Mouse (Mus musculus) left cerebral cortex, postnatal 36 days (tissue): Measurements from ENCODE around the gene Zbtb40. TPM values are rescaled to one million over a fixed set of nuclear protein-coding genes. Genes with fewer than 3 reads are reported as not detected.

Experiments
- DNase-seq, 2 experiments: peaks; one replicate each; pipeline ENCODE4 v3.0.0; 2021 to 2022; ENCODE audit warnings: low spot score in 2 of 2, mixed read lengths in 1 of 2
- intact Hi-C: fragments of 180-260 bp; cut with DNase I; formaldehyde crosslinking; loops from one replicate; pipeline ENCODE4 v1.15.1; 2025
- total RNA-seq, 2 experiments: library from RNA; stranded (reverse); gene quantifications; 2 replicates each; pipeline ENCODE4 v1.2.3; 2021

Zbtb40 gene
- total RNA-seq, 2 experiments from 2014 or later = 7.9 to 18.6 TPM

GRCm38 (mm10) chr4:137039441-137039840 lies 9.2 kb downstream of the Zbtb40 start:
- DNase-seq = no peak
- intact Hi-C loops = no loop called here

GRCm38 (mm10) chr4:137038501-137038900 lies 10.1 kb downstream of the Zbtb40 start:
- DNase-seq = no peak
- intact Hi-C loops = no loop called here

- intact Hi-C loops = no loop called here
- no peak for DNase-seq
These were observed 10.5 kb downstream of the Zbtb40 start for GRCm38 (mm10) chr4:137038096-137038495.

- no peak for DNase-seq
- intact Hi-C loops = no loop called here
These were observed 15.3 kb downstream of the Zbtb40 start for GRCm38 (mm10) chr4:137033115-137033887.

GRCm38 (mm10) chr4:137032456-137032855 lies 16.1 kb downstream of the Zbtb40 start:
- DNase-seq = no peak
- intact Hi-C loops = no loop called here

- no peak for DNase-seq
- intact Hi-C loops = no loop called here
These were observed 17.3 kb downstream of the Zbtb40 start for GRCm38 (mm10) chr4:137031319-137031718.

- no peak for DNase-seq
- intact Hi-C loops = no loop called here
These were observed 19.3 kb downstream of the Zbtb40 start for GRCm38 (mm10) chr4:137029348-137029747.

- DNase-seq = no peak
- intact Hi-C loops = no loop called here
These were observed 21.6 kb downstream of the Zbtb40 start for GRCm38 (mm10) chr4:137027051-137027450.

GRCm38 (mm10) chr4:137025570-137025969 lies 23.0 kb downstream of the Zbtb40 start:
- intact Hi-C loops = no loop called here
- no peak for DNase-seq

GRCm38 (mm10) chr4:137025133-137025532 lies 23.5 kb downstream of the Zbtb40 start:
- intact Hi-C loops = no loop called here
- DNase-seq = no peak

- no peak for DNase-seq
- intact Hi-C loops = no loop called here
These were observed 28.5 kb downstream of the Zbtb40 start for GRCm38 (mm10) chr4:137020065-137020464.

GRCm38 (mm10) chr4:137015934-137016333 lies 32.7 kb downstream of the Zbtb40 start:
- intact Hi-C loops = no loop called here
- DNase-seq = no peak

- intact Hi-C loops = no loop called here
- DNase-seq = no peak
These were observed 33.1 kb downstream of the Zbtb40 start for GRCm38 (mm10) chr4:137015476-137015856.

GRCm38 (mm10) chr4:137014654-137015475 lies 33.7 kb downstream of the Zbtb40 start:
- DNase-seq = no peak
- intact Hi-C loops = no loop called here

GRCm38 (mm10) chr4:137014124-137014523 lies 34.5 kb downstream of the Zbtb40 start:
- DNase-seq = no peak
- intact Hi-C loops = no loop called here

GRCm38 (mm10) chr4:137006966-137007365 lies 41.6 kb downstream of the Zbtb40 start:
- intact Hi-C loops = no loop called here
- no peak for DNase-seq

- intact Hi-C loops = no loop called here
- DNase-seq = no peak
These were observed 46.8 kb downstream of the Zbtb40 start for GRCm38 (mm10) chr4:137001825-137002224.

GRCm38 (mm10) chr4:137001020-137001419 lies 47.6 kb downstream of the Zbtb40 start:
- DNase-seq = no peak
- intact Hi-C loops = no loop called here

GRCm38 (mm10) chr4:136998371-136998770 lies 50.2 kb downstream of the Zbtb40 start:
- no peak for DNase-seq
- intact Hi-C loops = loop anchor here (5.0 kb wide), 1 partner anchor 49 kb away; the partner anchor contains the start of gene Zbtb40

GRCm38 (mm10) chr4:136997723-136998345 lies 50.8 kb downstream of the Zbtb40 start:
- DNase-seq = no peak
- intact Hi-C loops = loop anchor here (5.0 kb wide), 1 partner anchor 49 kb away; the partner anchor contains the start of gene Zbtb40
